Mouse (Mus musculus): ENCODE data around the gene Dync1i2. TPM values are rescaled to one million over a fixed set of nuclear protein-coding genes. Genes with fewer than 3 reads are reported as not detected.

Gene Dync1i2
- polyA plus RNA-seq, 1 experiment = 21.5 TPM

DNA sequence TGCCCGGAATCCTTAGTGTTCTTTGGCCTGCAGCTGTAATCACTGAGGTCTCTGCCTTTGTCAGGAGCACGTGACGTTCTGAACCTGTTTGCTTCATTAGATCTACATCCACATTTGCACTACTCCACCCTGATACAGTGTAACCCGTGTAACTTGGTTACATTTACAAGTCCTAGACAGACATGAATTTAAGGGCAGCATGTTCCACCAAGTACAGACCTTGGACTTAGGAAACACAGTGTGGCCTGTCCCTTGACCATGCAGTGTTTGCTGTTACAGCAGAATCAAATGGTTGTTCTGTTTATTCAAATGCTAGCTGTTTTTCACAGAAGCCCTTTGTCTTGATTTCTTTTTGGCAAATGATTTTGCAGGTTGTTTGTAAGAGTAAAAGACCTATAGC is 43.3 kb downstream of the Dync1i2 start:
- DNase-seq (ENCODE audit: low read depth, low spot score) = no peak
- WGBS = 77% methylated on average over 4 of the region's 4 CpGs

DNA sequence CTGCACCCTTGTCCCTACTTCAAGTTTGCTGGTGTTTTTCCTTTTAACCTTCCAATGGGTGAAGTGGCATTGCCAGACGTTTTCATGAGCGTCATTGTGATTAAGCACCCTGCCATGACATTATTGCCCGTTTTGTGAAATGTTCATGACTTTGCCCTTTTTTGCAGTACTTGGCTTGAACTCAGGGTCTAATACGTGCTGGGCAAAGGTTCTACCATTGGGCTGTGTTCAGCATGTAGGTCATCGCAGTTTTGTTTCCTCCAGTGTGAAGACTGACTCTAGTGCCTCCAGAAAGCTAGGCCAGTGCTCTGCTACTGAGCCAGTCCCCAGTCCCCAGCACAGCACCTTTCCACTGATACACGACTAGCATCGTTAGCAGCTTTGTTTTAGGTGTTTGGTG is 45.1 kb downstream of the Dync1i2 start:
- 93% methylated on average over 7 of the region's 7 CpGs for WGBS
- no peak for DNase-seq (ENCODE audit: low read depth, low spot score)

DNA sequence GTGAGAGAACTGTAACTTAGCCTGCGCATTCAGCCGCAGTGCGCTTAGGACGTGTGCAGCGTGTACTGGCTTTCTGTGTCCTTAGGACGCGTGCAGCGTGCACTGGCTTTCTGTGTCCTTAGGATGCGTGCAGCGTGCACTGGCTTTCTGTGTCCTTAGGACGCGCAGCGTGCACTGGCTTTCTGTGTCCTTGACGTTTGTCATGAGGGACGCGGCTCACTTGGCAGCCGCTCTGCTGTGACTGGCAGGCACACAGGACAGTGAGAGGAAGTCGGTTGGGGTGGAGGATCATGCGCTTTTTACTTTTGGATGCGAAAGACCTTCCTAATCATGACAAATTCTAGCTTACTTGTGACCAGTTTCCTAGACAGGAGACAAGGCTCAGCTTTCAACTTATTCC is 53.1 kb downstream of the Dync1i2 start:
- WGBS = 95% methylated on average over 20 of the region's 20 CpGs
- no peak for DNase-seq (ENCODE audit: low read depth, low spot score)

DNA sequence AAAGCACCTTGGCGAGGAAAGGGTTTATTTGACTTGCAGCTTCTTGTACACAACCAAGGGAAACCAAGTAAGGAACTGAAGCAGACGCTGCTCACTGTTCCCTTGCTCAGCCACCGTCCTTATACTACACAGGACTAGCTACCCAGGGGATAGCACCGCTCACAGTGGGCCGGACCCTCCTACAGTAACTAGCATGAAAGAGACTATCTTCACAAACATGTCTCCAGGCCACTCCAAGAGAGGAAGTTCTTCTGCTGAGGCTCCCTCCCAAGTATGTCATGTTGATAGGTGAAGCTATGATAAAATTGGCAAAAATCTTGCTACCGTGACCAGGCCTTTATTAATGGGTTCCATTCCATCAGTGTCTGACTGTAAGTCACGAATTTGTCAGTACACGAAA is 57.2 kb downstream of the Dync1i2 start:
- WGBS = 90% methylated on average over 8 of the region's 8 CpGs

DNA sequence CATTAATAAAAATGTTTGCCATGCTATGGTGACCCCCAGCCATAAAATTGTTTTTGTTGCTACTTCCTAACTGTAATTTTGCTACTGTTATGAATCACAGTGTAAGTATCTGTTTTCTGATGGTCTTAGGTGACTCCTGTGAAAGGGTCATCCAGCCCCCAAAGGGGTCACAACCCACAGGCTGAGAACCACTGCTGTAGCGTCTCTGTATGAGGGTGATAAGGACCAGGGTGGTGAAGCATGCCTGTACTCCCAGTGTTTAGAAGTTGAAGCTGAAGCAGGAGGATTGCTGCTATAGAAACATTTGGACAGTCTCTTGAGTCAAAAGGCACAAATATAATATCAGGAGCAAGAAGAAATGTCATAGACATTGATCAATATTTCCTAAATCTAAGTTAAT is 57.8 kb downstream of the Dync1i2 start:
- DNase-seq (ENCODE audit: low read depth, low spot score) = no peak
- WGBS = 70% methylated on average over 1 of the region's 1 CpGs

More for the DNA sequence above, 57.2 kb downstream of the Dync1i2 start:
- DNase-seq (ENCODE audit: low read depth, low spot score) = no peak

DNA sequence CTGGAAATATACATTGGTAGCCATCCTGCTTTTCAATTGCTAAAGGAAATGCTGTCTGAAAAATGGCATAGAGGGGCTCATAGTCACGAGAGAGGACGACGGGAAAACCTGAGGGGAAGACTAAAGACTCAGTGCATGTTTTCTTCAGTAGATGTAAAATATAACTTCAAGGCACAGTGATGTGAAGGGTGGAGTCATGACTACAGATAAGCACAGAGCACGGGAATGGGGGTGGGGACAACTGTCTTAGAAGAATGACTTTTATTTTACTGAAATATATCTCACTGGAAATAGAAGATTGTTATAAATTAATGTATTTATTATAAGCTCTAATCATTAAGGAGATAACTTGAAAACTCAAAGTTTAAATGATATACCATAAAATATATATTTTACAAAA is 58.6 kb downstream of the Dync1i2 start:
- 61% methylated on average over 4 of the region's 4 CpGs for WGBS
- no peak for DNase-seq (ENCODE audit: low read depth, low spot score)

DNA sequence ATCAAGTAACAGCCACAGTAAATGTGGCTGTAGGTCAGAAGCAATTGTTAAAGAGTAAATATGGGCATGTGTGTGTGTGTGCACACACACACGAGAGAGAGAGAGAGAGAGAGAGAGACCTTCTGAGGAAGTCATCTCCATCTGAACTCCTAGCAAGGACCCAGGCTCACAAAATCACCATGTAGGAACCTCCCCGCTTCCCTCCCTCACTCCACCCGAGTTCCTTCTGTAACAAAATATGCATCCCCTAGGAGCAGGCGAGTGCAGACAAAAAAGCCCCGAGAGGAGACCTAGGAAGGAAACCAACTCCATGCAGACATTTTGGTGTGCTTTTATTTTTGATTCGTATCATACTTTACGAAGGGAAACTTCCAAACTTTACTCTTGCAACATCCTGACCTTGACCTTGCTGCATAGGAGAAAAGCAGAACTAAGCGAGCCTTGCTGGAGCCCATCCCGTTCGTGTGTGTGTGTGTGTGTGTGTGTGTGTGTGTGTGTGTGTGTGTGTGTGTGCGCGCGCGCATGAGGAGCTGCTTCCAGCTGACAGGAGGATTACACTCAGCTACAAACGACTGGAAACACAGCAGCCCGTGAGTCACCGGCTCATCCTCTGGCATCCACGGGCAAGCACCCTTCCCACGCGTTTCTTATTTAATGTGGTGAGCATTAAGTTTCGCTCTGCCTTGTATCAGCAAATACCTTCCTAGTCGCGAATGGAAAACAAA is 62.6 kb downstream of the Dync1i2 start:
- no peak for DNase-seq (ENCODE audit: low read depth, low spot score)
- 38% methylated on average over 23 of the region's 23 CpGs for WGBS

DNA sequence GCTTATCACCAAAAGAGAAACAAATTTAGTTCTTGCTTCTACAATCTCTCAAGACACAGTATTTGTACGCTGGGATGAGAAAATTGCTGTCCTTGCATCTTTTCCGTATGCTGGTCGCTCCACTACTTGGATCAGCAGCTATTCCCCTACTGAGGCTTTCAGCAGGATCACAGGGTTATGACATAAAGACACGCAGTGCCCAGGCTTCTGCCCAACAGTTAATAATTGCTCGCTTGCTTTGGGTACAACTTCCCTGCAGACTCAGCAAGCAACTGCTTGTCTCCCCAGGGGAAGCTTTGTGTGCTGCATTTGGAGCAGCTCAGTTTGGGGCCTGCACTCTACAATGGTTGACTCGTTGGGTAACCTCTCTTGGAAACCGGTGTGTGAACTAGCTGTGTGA is 64.2 kb downstream of the Dync1i2 start:
- 87% methylated on average over 7 of the region's 7 CpGs for WGBS
- DNase-seq (ENCODE audit: low read depth, low spot score) = no peak

DNA sequence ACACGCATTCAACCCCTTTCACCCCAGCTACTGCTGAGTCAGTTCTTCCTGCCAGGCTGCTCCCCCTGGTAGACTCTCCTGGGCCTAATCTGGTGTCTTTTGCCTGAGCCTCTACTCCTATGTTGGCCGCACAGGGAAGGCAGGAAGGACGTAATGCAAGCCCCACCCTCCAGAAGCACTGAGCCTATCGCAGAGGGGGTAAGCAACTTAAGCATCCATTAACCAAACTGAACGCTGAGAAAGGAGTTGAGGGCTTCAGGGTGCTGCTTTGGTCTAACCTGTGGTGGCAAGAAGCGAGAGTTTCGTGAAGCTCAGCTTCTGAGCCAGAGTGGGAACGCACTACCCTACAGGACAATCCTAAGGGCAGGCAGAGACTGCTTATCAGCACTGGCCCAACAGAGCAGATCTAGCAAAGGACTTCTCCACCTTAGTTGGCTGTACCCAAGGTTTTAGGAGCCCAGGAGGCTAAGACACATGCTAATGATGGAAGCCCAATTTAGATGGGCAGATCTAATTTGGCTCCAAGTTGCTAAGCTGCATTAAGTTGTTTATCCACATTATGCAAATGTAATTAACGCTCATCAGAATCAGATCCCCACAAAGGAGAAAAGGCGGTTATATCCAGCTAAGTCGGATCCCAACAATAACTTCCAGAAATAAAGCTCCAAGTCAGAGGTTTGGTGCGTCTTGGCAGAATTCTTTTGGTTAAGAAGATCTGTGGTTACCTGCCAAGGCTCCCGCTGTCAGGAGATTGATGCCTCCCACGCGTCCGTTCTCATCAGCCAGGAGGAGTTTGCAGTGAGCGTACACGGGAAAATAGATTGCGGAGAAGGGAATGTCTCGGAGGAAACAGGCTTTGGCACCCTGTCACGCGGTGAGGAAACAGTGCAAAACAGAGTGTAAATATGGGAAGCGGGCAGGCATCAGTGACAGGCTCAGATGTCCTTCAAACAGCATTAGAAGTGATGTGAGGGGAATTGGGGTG is 67.6 kb downstream of the Dync1i2 start:
- 85% methylated on average over 23 of the region's 23 CpGs for WGBS
- DNase-seq (ENCODE audit: low read depth, low spot score) = no peak

DNA sequence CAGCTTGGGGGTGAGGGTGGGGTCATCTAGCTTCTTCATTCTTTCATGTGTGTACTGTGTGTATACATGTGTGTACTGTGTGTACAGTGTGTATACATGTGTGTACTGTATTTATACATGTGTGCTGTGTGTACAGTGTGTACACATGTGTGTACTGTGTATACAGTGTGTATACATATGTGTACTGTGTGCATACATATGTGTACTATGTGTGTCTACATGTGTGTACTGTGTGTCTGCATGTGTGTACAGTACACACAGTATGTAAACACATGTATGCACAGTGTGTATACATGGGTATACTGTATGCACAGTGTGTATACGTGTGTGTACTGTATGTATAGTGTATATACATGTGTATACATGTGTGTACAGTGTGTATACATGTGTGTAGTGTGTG is 70.5 kb downstream of the Dync1i2 start:
- WGBS = 91% methylated on average over 1 of the region's 1 CpGs
- no peak for DNase-seq (ENCODE audit: low read depth, low spot score)

DNA sequence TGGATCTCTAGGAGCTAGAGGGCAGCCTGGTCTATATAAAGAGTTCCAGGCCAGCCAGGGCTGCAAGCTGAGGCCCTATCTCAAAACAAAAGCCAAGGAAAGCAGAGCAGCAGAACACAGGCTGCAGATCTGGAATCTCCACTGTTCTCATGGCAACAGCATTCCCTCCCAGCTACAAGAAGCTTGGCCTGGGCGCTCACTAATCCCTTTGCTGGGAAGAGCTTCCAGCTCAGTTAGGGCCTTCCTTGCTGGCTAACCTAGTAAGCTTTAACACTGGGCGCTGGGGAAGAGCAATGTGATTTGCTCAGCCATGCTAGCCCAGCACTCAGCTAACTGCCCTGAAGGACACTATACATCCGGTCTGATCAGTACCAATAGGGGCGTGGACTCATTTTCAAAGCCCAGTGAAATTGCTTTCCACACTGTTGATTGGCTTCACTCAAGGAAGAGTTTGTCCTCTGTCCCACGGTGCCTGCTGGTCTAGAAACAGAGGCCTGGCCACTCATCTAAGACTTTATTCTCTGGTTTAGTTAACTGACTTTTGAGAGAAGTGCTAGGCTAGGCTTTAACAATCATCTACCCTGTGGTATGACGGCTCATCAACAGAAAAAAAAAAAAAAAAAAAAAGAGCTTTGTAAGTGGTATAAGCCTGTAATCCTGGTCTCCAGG is 78.7 kb downstream of the Dync1i2 start:
- WGBS = 66% methylated on average over 6 of the region's 6 CpGs
- no peak for DNase-seq (ENCODE audit: low read depth, low spot score)

DNA sequence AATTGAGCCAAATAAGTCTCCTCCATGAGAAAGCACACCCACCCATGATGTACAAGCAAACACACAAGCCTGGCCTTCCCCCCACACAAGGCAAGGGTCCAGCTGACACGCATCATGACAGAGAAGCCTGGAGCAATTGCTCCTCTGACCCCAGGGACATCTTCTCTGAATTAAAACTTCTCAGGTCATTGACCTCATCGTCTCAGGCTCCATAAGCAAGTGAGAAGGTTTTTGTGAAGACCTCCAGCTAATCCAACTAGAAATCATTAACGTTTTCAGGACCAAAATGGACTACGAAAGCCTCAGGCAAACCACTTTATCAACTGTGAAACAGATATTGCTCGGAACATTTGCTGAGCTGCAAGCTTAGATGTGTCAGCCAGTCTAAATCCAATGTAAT is 80.1 kb downstream of the Dync1i2 start:
- no peak for DNase-seq (ENCODE audit: low read depth, low spot score)
- 55% methylated on average over 5 of the region's 5 CpGs for WGBS

DNA sequence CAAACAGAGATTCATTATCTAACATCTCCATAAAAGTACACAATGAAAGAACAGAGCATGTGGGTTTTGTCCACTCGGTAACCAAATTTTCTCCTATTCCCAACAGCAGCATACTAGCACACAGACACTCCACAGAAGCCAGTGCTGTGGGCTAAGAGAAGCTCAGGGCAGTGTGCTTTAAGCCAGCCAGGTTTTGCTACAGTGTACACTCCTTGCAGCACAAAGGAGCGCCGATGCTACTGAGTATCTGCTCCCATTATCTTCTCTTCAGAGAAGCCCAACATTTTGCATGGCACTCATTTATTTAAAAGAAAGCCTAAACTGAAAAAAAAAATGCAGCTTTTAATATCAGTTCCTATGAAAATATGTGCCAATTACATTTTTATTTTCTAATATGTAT is 82.5 kb downstream of the Dync1i2 start:
- DNase-seq (ENCODE audit: low read depth, low spot score) = no peak

DNA sequence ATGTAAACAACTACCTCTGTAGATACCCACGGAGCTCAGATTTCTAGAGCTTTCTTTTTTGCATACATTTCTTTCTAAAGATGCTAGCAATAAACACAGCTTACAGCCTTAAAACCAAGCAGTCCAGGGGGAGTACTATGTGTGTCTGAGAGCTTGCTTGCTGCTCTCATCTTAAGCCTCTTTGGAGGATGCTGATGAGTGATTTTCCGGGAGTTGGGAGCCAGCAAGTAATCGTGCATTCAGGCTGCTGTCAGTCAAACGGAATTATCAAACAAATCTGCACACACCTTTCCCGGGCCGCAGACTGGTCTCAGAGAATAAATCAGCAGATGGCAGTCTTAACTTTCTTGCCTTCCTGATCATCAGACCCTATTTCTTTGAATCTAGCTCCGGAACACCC is 83.0 kb downstream of the Dync1i2 start:
- WGBS = 44% methylated on average over 7 of the region's 7 CpGs
- no peak for DNase-seq (ENCODE audit: low read depth, low spot score)

More for the DNA sequence above, 82.5 kb downstream of the Dync1i2 start:
- WGBS = 87% methylated on average over 3 of the region's 3 CpGs

DNA sequence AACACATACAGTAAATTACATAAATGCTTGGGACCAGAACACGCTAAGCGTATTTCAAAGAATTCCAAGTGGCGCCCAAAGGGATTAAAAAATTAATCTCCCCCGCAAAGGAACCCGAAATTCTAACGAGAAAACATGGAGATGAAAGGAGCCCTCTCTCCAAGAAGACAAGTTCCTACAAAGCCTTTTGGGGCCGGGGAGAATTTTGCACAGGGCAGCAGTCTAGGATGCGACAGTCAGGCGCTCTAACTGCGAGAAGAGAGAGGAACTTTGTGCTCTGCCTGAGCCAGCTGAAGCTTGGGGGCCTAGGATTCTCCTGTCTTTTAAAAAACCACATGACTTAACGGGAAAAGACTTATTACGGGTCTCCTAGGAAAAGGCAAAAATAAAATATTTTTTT is 84.3 kb downstream of the Dync1i2 start:
- 88% methylated on average over 12 of the region's 12 CpGs for WGBS
- DNase-seq (ENCODE audit: low read depth, low spot score) = no peak

DNA sequence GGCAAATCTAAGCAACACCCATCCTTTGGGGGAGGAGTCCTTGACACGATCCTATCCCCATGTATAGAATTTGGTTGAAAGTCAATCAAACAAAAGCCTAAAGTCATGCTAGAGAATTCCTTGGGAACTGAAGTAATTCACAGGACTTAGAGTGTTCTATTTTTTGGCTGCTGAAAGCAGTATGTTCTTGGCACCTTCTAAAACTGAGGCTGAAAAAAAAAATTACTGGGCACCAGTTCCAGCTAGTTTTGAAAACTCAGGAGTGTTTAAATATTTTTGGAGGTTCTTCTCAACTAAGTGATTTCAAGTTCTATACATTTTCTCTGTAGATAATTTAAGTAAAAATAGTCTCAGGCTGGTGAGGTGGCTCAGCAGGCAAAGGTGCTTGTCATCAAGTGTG is 86.0 kb downstream of the Dync1i2 start:
- WGBS = 79% methylated on average over 1 of the region's 1 CpGs
- DNase-seq (ENCODE audit: low read depth, low spot score) = no peak

DNA sequence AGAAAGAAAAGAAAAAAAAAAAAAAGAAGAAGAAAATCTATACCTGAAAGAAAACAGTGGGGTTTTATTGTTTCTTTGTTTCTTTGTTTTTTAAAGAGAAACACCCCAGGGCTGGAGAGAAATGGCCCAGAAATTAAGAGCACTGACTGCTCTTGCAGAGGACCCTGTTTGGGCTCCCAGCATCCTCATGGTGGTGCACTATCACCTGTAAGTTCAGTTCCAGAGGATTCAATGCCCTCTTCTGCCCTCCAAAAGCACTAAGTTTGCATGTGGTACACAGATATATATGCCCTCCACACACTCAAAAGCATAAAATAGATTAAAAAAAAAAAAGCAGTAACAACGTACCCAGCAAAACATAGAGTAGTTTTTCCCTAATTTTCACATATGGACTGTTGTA is 87.2 kb downstream of the Dync1i2 start:
- 93% methylated on average over 1 of the region's 1 CpGs for WGBS
- no peak for DNase-seq (ENCODE audit: low read depth, low spot score)

DNA sequence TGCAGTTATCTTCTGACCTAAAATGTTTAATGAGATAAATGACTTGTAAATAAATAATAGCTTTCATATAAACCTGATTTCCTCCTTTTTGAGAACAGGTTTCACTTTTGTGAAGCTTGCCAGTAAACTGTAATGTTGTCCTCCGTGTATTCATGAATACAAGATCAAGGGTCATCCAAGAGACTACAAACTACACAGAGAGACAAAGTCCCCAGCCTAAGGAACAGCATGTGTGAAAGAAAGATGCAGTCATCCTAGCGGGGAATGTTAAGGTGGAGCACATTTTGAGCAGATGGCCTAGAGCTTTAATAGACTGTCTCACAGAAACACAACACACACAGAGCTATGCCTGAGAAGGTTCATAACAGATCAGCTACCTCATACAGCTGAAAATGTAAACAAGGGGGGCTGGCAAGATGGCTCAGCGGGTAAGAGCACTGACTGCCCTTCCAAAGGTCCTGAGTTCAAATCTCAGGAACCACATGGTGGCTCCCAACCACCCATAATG is 90.7 kb downstream of the Dync1i2 start:
- no peak for DNase-seq (ENCODE audit: low read depth, low spot score)
- WGBS = 60% methylated on average over 3 of the region's 3 CpGs

DNA sequence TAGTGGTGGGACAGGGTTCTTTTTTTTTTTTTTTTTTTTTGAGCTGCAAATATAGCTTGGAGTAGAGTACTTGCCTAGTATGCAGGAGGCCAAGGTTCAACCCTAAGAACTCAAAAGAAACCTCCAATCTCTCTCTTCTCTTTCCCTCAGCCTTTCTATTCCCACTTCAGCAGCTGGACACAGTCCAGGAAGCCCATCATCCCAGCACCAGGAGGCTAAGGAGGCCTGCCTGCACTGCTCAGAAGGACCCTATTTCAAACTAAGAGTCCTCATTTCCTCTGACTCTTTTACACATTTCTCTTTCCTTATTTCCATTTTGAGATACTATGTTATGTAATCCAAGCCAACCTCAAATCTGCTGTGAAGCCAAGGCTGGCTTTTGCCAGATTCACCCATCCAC is 91.7 kb downstream of the Dync1i2 start:
- DNase-seq (ENCODE audit: low read depth, low spot score) = no peak

DNA sequence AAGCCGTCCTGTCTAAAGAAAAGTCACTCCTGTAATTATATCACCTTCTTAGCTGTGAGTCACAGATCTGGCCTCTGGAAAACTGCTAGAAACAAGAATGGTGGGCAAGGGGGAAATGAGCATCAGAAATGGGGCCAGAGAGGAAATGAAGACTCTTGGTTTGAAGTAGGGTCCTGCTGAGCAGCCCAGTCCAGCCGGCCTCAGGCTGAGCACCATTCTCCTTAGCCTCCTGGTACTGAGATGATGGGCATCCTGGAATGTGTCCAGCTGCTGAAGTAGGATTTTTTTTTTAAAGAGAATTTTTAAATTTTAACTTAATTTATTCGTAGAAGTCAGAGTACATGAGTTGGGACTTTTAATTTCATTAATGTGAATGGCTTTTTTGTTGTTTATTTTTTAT is 93.3 kb downstream of the Dync1i2 start:
- WGBS = 68% methylated on average over 3 of the region's 3 CpGs
- no peak for DNase-seq (ENCODE audit: low read depth, low spot score)
